Mouse (Mus musculus) myocyte (in vitro differentiated cells): Measurements from ENCODE around the gene Kctd6. TPM values are rescaled to one million over a fixed set of nuclear protein-coding genes. Genes with fewer than 3 reads are reported as not detected.

Experiments
- H3K27me3 ChIP-seq: one replicate; pipeline ENCODE4 v1.6.1; 2011; ENCODE audit not compliant: control insufficient read depth, insufficient read depth, insufficient read length
- H3K36me3 ChIP-seq: one replicate; pipeline ENCODE4 v1.6.1; 2011; ENCODE audit not compliant: control insufficient read depth, insufficient read depth
- H3K4me2 ChIP-seq: one replicate; pipeline ENCODE4 v1.6.1; 2011; ENCODE audit warnings: low read depth, control low read depth
- H3K4me3 ChIP-seq: one replicate; pipeline ENCODE4 v1.5.1; 2011; ENCODE audit warnings: mild to moderate bottlenecking, control low read depth, moderate library complexity
- H3K79me2 ChIP-seq: one replicate; pipeline ENCODE4 v1.6.1; 2011; ENCODE audit not compliant: control insufficient read depth, insufficient read depth
- H3ac ChIP-seq: one replicate; pipeline ENCODE4 v1.6.1; 2011; ENCODE audit not compliant: control insufficient read depth, insufficient read length
- CEBPB ChIP-seq: IDR thresholded peaks from 2 replicates; pipeline ENCODE4 v1.6.1; 2011; ENCODE audit warnings: mild to moderate bottlenecking, moderate library complexity; ENCODE audit not compliant: poor library complexity, insufficient read depth, severe bottlenecking
- E2F4 ChIP-seq: IDR thresholded peaks from one replicate; pipeline ENCODE4 v1.6.1; 2011; ENCODE audit warnings: mild to moderate bottlenecking, control low read depth, moderate library complexity; ENCODE audit not compliant: insufficient read depth
- MAX ChIP-seq: IDR thresholded peaks from one replicate; pipeline ENCODE4 v1.6.1; 2011; ENCODE audit warnings: low read depth, mild to moderate bottlenecking, control low read depth
- MYOD1 ChIP-seq, 3 experiments: IDR thresholded peaks; one replicate each; pipeline ENCODE4 v1.6.1; 2011; ENCODE audit warnings: control low read depth in 2 of 3, low read depth in 2 of 3, mild to moderate bottlenecking in 2 of 3, moderate library complexity in 1 of 3; ENCODE audit not compliant: insufficient read length in 2 of 3, control insufficient read depth in 1 of 3
- MYOG ChIP-seq, 3 experiments: IDR thresholded peaks; one replicate each; pipeline ENCODE4 v1.6.1; 2011; ENCODE audit warnings: control low read depth in 2 of 3, low read depth in 2 of 3, mild to moderate bottlenecking in 2 of 3; ENCODE audit not compliant: insufficient read length in 2 of 3, control insufficient read depth in 1 of 3, insufficient read depth in 1 of 3
- POLR2A ChIP-seq: IDR thresholded peaks from one replicate; pipeline ENCODE4 v1.6.1; 2011; ENCODE audit warnings: low read depth, mild to moderate bottlenecking, control low read depth, moderate library complexity; ENCODE audit not compliant: insufficient read length
- POLR2AphosphoS2 ChIP-seq: IDR thresholded peaks from one replicate; pipeline ENCODE4 v1.6.1; 2011; ENCODE audit warnings: low read depth, control low read depth; ENCODE audit not compliant: insufficient read length
- REST ChIP-seq: IDR thresholded peaks from one replicate; pipeline ENCODE4 v1.6.1; 2011; ENCODE audit warnings: mild to moderate bottlenecking, control low read depth, moderate library complexity; ENCODE audit not compliant: insufficient read depth, insufficient read length
- SRF ChIP-seq: IDR thresholded peaks from one replicate; pipeline ENCODE4 v1.6.1; 2011; ENCODE audit warnings: low read depth; ENCODE audit not compliant: control insufficient read depth, insufficient read length
- TCF12 ChIP-seq: IDR thresholded peaks from one replicate; pipeline ENCODE4 v1.6.1; 2011; ENCODE audit warnings: mild to moderate bottlenecking, control low read depth; ENCODE audit not compliant: poor library complexity, insufficient read depth, severe bottlenecking
- TCF3 ChIP-seq: IDR thresholded peaks from one replicate; pipeline ENCODE4 v1.6.1; 2011; ENCODE audit warnings: low read depth, control low read depth; ENCODE audit not compliant: insufficient read length
- USF1 ChIP-seq: IDR thresholded peaks from one replicate; pipeline ENCODE4 v1.6.1; 2011; ENCODE audit warnings: low read depth, mild to moderate bottlenecking, control low read depth, moderate library complexity
- polyA plus RNA-seq: library from polyadenylated mRNA; unstranded; fragments of >200 nt; fragmentation: generic; extraction: Trizol; gene quantifications from one replicate; pipeline ENCODE4 v1.2.1, GENCODE M21; 2012; ENCODE audit warnings: missing spikeins

The Kctd6 gene
- polyA plus RNA-seq, 1 experiment, result 6.3 TPM

DNA sequence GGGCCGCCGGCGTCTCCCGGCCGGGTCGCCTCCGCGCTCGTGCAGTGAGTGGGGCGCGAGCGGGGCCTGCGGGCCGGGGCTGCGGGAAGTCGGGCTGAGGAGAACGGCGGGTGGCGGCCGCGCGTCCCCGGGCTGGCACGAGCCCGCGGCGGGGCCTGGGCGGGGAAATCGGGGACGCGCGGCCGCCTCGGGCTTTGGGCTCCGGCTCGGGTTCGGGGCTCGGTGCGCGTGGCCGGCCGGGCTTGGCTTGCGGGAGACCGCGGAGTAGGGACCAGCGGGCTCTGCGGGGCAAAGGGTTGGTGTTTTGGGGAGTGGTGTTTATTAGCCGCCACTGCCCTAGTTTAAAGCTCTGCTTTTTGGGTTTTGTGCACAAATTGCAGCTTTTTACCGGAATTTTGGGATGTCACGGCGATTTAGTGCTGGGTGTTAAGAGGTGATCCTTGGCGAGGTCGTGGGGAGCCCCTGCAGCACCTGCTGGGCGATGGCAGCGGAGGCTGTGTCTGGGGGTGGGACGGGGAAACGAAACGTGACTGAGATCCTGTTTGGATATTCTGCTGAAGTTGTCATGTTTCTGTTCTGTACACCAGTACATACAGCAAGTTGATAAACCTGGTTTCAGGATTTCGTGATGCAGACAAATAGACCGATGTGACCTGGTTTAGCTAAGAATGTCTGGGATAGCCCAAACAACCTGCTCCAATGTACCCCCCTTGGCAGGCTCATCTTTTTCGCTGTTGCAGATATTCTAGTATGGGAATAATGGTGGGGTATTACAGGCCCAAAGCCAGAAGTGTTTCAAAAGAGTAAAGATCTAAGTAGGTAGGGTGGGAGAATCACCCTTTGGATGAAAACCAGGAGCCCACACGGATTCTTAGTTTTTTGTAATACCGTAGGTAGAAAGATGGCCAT, 613 bp downstream of the Kctd6 start:
- Histone ChIP-seq H3K36me3 (no peaks in the 10 kb centered on the region), H3ac (peak overlapping the region; percentile 92), H3K27me3 (no peaks in the 10 kb centered on the region), H3K4me3 (peak overlapping the region; percentile 44), H3K4me2 (peak overlapping the region; percentile 97), H3K79me2 (no peaks in the 10 kb centered on the region)
- TF ChIP-seq USF1 (no peak), POLR2A (peak; percentile 57), CEBPB (no peak), TCF12 (no peak), POLR2AphosphoS2 (no peak), REST (no peak), MYOD1 (IDR thresholded peaks at IDR 0.05; ENCODE audit: control insufficient read depth in 1 of 3, insufficient read length in 2 of 3, low read depth in 2 of 3) (peak in 1 of 3 experiments; percentile 8), MAX (no peak), E2F4 (no peak), SRF (no peak), TCF3 (no peak), MYOG (IDR thresholded peaks at IDR 0.05; ENCODE audit: control insufficient read depth in 1 of 3, insufficient read depth in 1 of 3, insufficient read length in 2 of 3, low read depth in 2 of 3) (peak in 1 of 3 experiments; percentile 9)

DNA sequence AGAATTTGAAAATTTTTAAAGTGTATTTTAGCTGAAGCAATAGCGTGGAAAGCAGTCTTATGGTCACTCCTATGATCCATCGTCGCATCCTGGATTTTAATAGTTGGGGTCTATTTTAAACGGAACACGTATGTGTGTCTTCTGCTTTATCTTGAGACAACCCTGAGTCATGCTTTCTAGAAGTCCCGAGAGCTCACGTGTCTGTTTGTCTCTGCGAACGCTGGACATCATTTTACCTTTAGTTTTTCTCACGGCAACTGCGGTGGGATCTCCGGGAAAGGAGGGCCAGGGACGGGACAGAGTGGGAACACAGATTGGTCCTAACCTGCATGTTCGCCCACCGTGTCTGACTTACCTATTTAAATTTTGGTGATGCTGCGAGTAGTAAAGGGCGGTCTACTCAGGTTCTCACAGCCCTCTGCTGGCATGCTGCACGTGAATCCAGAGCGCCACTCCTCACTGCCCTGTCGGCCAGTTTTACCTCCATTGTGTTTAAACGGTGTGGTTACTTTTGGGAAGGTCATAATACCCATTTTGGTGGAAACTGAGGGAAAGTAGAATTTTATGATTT, 1.4 kb downstream of the Kctd6 start:
- H3K27me3 ChIP-seq, result no peaks in the 10 kb centered on the region
- TF ChIP-seq POLR2AphosphoS2 (no peak), TCF12 (no peak), USF1 (no peak), TCF3 (no peak), E2F4 (no peak), SRF (no peak), REST (no peak), MYOG (IDR thresholded peaks at IDR 0.05; ENCODE audit: control insufficient read depth in 1 of 3, insufficient read depth in 1 of 3, insufficient read length in 2 of 3, low read depth in 2 of 3) (no peak), CEBPB (no peak), MYOD1 (IDR thresholded peaks at IDR 0.05; ENCODE audit: control insufficient read depth in 1 of 3, insufficient read length in 2 of 3, low read depth in 2 of 3) (no peak), POLR2A (no peak), MAX (no peak)

DNA sequence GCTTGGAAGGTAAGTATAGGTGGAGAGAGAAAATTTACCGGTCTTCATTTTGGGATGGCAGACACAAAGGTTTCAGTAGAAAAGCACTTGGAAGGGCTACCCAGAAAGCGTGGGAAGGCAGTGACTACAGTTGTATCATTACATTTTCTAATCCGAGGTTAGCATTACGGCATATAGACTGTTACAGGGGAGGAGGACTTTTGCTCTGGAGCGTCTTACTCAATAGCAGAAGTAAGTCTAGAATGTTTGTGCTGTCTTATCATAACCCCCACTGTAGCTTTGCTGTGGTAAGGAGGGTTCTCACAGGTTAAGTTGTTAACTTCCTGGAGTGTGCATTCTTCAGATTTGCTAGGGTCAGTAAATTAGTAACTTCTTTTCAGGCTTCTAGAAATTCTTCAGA, 2.2 kb downstream of the Kctd6 start:
- H3K27me3 ChIP-seq, result no peaks in the 10 kb centered on the region
- H3K4me3 ChIP-seq, result no peak overlapping the region
- H3K4me2 ChIP-seq, result no peak overlapping the region
- no peaks in the 10 kb centered on the region for H3K36me3 ChIP-seq
- TF ChIP-seq POLR2A (no peak), MAX (no peak), POLR2AphosphoS2 (no peak), TCF3 (no peak), E2F4 (no peak), TCF12 (no peak), CEBPB (no peak), MYOD1 (IDR thresholded peaks at IDR 0.05; ENCODE audit: control insufficient read depth in 1 of 3, insufficient read length in 2 of 3, low read depth in 2 of 3) (no peak), USF1 (no peak), REST (no peak), SRF (no peak), MYOG (IDR thresholded peaks at IDR 0.05; ENCODE audit: control insufficient read depth in 1 of 3, insufficient read depth in 1 of 3, insufficient read length in 2 of 3, low read depth in 2 of 3) (no peak)
- no peak overlapping the region for H3ac ChIP-seq
- H3K79me2 ChIP-seq, result no peaks in the 10 kb centered on the region

More for the DNA sequence above, 1.4 kb downstream of the Kctd6 start:
- Histone ChIP-seq H3K36me3 (no peaks in the 10 kb centered on the region), H3ac (peak overlapping the region; percentile 92), H3K4me2 (peak overlapping the region; percentile 97), H3K4me3 (peak overlapping the region; percentile 44), H3K79me2 (no peaks in the 10 kb centered on the region)

GRCm38 (mm10) chr14:8218238-8218637, 4.3 kb downstream of the Kctd6 start:
- H3K4me3 ChIP-seq, result no peak overlapping the region
- no peaks in the 10 kb centered on the region for H3K79me2 ChIP-seq
- H3K27me3 ChIP-seq, result no peaks in the 10 kb centered on the region
- H3ac ChIP-seq, result no peak overlapping the region
- H3K4me2 ChIP-seq, result no peak overlapping the region
- no peaks in the 10 kb centered on the region for H3K36me3 ChIP-seq
- TF ChIP-seq CEBPB (no peak), MYOD1 (IDR thresholded peaks at IDR 0.05; ENCODE audit: control insufficient read depth in 1 of 3, insufficient read length in 2 of 3, low read depth in 2 of 3) (no peak), E2F4 (no peak), POLR2A (no peak)
